Mouse (Mus musculus): ENCODE data around the gene Kif15. TPM values are rescaled to one million over a fixed set of nuclear protein-coding genes. Genes with fewer than 3 reads are reported as not detected.

The Kif15 gene
- polyA plus RNA-seq (2015; fragmentation: Nextera tagmentation; extraction: Ambion mirVana) = 11.4 and 15.9 TPM in 2 replicates

DNA sequence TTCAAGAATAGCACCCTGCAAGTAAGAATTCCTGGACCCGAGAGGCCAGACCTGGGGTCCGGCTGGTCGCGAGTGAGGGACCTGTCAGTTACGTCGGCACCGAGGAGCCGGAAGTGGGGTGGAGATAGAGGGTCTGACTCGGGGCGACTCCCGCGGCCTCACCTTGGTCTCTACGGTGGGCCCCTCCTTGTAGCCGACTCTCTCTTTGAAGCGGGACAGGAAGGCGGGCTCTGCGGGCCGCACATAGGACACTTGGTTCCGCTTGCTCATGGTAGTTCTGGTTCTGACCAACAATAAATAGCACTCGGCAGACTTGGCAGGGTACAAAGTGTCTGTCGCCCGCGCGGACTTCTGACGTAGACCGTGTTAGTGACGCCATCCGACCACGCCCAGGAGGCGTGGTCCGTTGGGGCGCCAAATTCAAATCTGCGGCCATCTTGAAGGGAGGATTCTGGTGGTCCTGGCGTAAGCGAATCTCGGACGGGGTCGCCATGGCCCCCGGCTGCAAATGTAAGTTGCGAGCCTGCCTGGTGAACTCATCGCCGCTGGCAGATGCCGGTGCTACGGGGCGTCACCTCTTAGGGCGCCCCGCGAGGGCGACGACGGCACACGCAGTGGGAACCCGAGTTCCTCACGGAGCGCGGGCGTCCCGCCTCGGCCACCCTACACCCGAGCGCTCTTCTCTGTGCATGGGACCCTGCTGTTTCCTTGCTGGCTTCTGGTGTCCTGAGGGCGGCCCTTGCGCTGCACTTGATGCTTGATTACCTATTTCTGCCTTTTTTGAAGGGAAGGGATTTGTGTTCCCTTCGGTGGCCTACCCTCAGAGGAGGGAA lies at the start of gene Kif15, which contains the start of gene 1110059G10Rik:
TSS of gene Kif15 (plus strand) at position 404 of the 833 bp plus-strand sequence.
TSS of gene 1110059G10Rik (minus strand) at position 358 of the 833 bp plus-strand sequence.
- Histone ChIP-seq H3K4me2 (peak within 1 kb of the TSS; percentile 88), H3K9ac (peak within 1 kb of the TSS; percentile 84), H3K36me3 (peaks cover 14% of the 10 kb centered on the region), H3K27ac (replicated peaks) (peak within 1 kb of the TSS; percentile 78), H3K4me1 (replicated peaks) (peaks cover 15% of the 10 kb centered on the region), H3K27me3 (no peaks in the 10 kb centered on the region), H3K4me3 (peak within 1 kb of the TSS; percentile 79), H3K9me3 (no peaks in the 10 kb centered on the region)
- under 1% methylated on average over 64 of the region's 64 CpGs for WGBS
- ATAC-seq (ENCODE audit: low read depth) = peak; percentile 97

DNA sequence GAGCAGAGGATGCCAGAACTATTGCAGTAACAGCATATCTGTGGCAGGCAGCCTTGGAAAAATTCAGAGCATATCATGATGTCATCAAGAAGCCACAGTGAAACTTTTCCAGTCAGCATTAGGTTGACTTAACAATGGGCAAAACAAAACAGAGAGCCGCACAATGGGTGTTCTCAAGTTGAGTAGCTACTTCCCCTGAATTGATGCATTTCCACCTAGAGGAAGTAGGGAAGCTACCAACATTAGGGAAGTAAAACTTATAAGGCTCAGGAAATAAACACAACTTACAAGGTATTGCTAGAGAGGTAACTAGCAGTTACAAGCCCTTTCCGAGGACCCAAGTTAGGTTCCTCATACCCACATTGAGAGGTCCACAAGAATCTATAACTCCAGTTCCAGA lies 49.8 kb upstream of the Kif15 start:
- no peak overlapping the region for H3K4me3 ChIP-seq

DNA sequence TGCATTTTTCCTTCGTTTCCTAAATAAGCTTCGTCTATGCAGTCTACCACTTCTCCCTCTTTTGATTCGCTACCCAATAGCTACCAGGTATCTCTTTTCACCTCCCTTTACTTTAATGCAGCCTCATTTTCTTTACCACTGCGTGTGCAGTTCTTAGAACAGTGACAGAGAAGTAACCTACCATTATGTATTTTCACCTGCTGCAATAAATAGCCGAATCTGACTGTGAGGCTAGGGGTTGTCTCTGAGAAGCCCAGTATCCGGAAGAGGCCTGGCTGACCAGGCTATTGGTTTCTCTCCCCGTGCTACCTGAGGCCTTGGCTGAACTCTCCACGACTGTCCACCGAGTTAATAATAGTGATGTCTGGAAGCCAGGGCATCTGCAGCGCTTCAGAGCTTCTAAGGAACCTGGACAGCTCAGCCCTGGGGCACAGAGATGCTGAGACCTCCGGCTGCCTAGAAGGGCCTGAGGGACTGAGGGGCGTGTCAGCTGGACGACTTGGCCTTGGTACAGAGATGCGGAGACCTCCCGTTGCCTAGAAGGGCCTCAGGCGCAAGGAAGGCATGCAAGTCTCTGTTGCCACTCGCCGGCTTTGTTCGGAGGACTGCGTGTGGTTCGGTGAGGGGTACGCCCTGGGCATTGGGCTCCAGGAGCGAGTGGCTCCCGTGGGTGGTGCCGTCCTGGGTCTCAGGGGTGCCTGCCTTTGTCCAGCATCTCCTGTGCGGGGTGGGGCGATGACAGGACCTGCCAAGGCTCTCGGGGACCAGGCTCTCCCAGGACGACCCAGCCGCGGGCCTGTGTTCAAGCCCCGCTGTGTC lies 47.9 kb upstream of the Kif15 start:
- Histone ChIP-seq H3K9ac (peak overlapping the region; percentile 80), H3K9me3 (peaks cover 5% of the 10 kb centered on the region; the same call in 1 of the 2 replicates), H3K4me1 (replicated peaks) (peaks cover 10% of the 10 kb centered on the region), H3K27me3 (no peaks in the 10 kb centered on the region), H3K4me2 (peak overlapping the region; percentile 63), H3K36me3 (peaks cover 23% of the 10 kb centered on the region), H3K4me3 (peak overlapping the region; percentile 53), H3K27ac (replicated peaks) (peak overlapping the region; percentile 23; the same call in 1 of the 2 replicates)
- WGBS = 12% methylated on average over 32 of the region's 32 CpGs
- ATAC-seq (ENCODE audit: low read depth) = peak; percentile 99

More for the DNA sequence above, 49.8 kb upstream of the Kif15 start:
- Histone ChIP-seq H3K27ac (replicated peaks) (no peak overlapping the region), H3K9ac (no peak overlapping the region), H3K4me2 (no peak overlapping the region), H3K36me3 (peaks cover 24% of the 10 kb centered on the region), H3K27me3 (no peaks in the 10 kb centered on the region), H3K4me1 (replicated peaks) (peaks cover 10% of the 10 kb centered on the region), H3K9me3 (0 out of 2 replicates have a peak, but pooled peaks cover under 1% of the 10 kb centered on the region)
- WGBS = 94% methylated on average over 2 of the region's 2 CpGs
- ATAC-seq (ENCODE audit: low read depth) = no peak

DNA sequence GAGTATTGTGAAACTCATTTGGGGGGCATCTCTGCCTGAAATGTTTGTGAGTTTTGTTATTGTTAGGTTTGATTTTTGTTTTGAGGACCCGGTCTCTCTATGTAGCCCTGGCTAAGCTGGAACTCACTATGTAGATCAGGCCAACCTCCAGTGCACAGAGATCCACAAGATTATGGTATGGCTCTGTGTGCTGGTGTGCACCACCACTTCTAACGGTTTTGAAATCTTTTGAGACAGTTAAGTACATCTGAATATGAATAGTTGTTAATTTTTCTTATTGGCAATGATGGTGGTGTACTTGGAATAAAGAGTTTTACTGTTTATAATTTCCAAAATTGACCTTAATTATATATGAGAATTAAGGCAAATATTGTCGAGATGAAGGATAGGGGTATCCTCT lies 28.4 kb upstream of the Kif15 start:
- H3K27ac ChIP-seq (replicated peaks) = no peak overlapping the region; the same call in 1 of the 2 replicates
- 23% methylated on average over 3 of the region's 3 CpGs for WGBS
- ATAC-seq (ENCODE audit: low read depth) = peak; percentile 74

DNA sequence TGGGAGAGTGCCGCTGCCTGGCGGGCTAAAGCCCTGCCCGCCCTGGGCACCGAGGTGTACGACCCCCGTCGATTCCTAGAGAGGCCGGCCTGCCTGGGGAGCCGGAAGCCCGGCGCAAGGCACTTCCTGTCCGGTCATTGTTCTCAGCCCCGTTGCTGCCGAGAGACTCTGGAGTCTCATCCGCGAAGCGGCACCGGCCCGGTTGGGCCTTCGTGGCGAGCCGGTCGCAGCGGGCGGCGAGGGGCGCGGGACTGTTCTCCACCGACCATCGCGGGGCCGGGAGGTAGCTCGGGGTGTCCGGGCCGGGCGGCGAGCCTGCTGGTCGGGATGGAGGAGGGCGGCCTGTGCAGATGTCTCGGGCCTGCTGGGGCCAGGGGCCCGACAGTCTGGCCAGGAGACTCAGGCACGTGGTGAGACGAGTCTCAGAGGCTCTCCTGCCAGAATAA lies 27.9 kb upstream of the Kif15 start, which contains the start of gene Zfp105:
TSS of gene Zfp105 (plus strand) at position 137 of the 446 bp plus-strand sequence.
- Histone ChIP-seq H3K4me3 (peak within 1 kb of the TSS; percentile 85), H3K4me2 (peak within 1 kb of the TSS; percentile 65), H3K27ac (replicated peaks) (peak within 1 kb of the TSS; percentile 92), H3K9ac (peak within 1 kb of the TSS; percentile 98), H3K36me3 (peaks cover 32% of the 10 kb centered on the region), H3K9me3 (no peaks in the 10 kb centered on the region), H3K27me3 (peaks cover 23% of the 10 kb centered on the region), H3K4me1 (replicated peaks) (peaks cover 6% of the 10 kb centered on the region)
- ATAC-seq (ENCODE audit: low read depth) = peak; percentile 98
- under 1% methylated on average over 43 of the region's 43 CpGs for WGBS

More for the DNA sequence above, 28.4 kb upstream of the Kif15 start:
- H3K4me3 ChIP-seq = peak overlapping the region; percentile 85
- peak overlapping the region; percentile 98 for H3K9ac ChIP-seq
- peaks cover 27% of the 10 kb centered on the region for H3K36me3 ChIP-seq
- H3K4me2 ChIP-seq = peak overlapping the region; percentile 65
- no peaks in the 10 kb centered on the region for H3K9me3 ChIP-seq
- H3K4me1 ChIP-seq (replicated peaks) = peaks cover 6% of the 10 kb centered on the region
- H3K27me3 ChIP-seq = peaks cover 24% of the 10 kb centered on the region

DNA sequence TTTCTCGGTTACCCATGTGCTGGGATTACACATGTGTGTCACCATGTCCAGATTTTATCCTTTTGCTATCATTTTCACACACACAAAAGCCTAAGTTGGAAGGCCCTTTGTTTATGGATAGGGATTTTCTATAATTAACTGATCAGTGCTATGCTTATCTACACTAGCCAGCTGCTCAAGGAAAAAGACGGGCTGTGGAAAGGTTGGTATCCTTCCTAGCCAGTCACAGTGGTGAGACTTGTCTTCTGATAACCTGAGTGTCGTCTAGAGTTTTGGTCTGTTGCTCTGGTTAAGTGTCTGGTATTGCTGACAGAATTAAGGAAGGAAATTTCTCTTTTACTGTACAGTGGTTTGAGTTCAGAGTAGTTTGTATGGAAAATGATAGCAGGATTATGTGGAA lies 21.9 kb upstream of the Kif15 start:
- Histone ChIP-seq H3K4me1 (replicated peaks) (peaks cover under 1% of the 10 kb centered on the region), H3K4me2 (no peak overlapping the region), H3K27me3 (no peaks in the 10 kb centered on the region), H3K27ac (replicated peaks) (no peak overlapping the region), H3K36me3 (peaks cover 86% of the 10 kb centered on the region), H3K4me3 (no peak overlapping the region), H3K9ac (no peak overlapping the region), H3K9me3 (0 out of 2 replicates have a peak, but pooled peaks cover 4% of the 10 kb centered on the region)
- ATAC-seq (ENCODE audit: low read depth) = no peak
- WGBS = 92% methylated on average over 3 of the region's 3 CpGs

DNA sequence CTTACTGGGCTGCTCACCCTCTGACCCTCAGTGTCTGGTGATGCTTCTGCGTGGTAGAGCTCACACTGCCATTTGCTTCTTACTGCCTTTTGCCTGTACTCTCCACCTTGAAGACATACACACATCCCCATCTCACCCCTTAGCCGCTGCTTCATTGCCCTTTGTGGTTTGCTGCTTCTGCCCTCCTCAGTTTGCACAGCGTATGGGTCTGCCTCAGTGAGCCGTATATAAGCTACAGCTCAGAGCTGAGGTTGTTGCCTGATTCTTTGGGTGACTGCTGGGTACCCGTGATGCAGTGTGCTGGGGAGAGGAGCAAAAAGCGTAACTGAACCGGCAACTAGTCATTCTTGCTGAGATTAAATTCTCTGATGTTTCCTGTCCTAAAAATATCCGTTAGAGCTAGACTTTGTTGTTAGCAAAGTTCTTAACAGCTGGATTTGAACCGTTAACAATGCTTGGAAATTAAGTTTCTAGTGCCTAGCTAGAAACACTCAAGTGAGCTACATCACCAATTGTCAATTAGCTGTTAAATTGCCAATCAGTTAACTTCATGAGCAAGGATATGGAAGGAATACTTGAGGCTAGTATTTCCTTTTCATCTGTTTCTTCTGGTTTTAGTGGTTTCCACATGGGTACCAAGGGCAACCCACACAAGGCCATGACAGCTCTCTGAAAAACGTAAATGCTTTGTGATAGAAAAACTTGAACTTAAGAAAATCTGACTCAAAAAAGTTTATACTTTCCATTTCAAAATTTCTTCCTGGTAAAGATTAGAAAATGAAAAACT lies 47.8 kb downstream of the Kif15 start:
- Histone ChIP-seq H3K27me3 (no peaks in the 10 kb centered on the region), H3K36me3 (peaks cover 21% of the 10 kb centered on the region), H3K9me3 (no peaks in the 10 kb centered on the region), H3K4me2 (no peak overlapping the region), H3K9ac (no peak overlapping the region), H3K4me3 (no peak overlapping the region), H3K4me1 (replicated peaks) (no peaks in the 10 kb centered on the region), H3K27ac (replicated peaks) (no peak overlapping the region)
- no peak for ATAC-seq (ENCODE audit: low read depth)
- WGBS = 90% methylated on average over 10 of the region's 10 CpGs

DNA sequence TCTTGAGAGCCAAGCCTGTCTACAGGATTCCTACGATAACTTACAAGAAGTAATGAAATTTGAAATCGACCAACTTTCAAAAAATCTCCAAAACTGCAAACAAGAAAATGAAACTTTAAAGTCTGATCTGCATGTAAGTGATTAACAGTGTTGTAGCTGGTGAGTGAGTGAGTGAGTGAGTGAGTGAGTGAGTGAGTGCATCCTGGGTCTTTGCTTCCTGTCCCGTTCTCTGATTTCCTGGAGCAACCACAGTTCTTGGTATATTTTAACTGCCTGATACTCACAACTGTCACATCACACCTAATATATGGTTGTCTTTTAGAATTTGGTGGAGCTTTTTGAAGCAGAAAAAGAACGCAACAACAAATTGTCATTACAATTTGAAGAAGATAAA lies 48.3 kb downstream of the Kif15 start:
- Histone ChIP-seq H3K9me3 (no peaks in the 10 kb centered on the region), H3K36me3 (peaks cover 25% of the 10 kb centered on the region), H3K4me3 (no peak overlapping the region), H3K9ac (no peak overlapping the region), H3K4me2 (no peak overlapping the region), H3K4me1 (replicated peaks) (no peaks in the 10 kb centered on the region), H3K27me3 (no peaks in the 10 kb centered on the region), H3K27ac (replicated peaks) (no peak overlapping the region)
- 93% methylated on average over 4 of the region's 4 CpGs for WGBS
- ATAC-seq (ENCODE audit: low read depth) = no peak

DNA sequence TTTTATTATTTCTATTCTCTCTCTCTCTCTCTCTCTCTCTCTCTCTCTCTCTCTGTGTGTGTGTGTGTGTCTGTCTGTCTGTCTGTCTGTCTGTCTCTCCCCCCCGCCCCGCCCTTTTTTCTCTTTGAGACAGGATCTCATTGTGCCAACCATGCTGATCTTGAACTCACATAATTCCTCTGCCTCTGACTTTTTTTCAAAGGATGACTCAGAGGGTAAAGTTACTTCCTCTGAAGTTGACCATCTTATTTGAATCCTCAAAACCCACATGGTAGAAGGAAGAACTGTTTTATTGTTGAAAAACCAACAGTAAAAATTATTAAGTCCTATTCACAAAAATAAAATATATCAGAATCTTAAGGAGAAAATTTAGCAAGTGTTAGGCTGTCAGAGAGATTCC lies 53.9 kb downstream of the Kif15 start:
- Histone ChIP-seq H3K9ac (no peak overlapping the region), H3K27ac (replicated peaks) (no peak overlapping the region), H3K4me3 (no peak overlapping the region), H3K9me3 (no peaks in the 10 kb centered on the region), H3K36me3 (peaks cover 22% of the 10 kb centered on the region; the same call in 1 of the 2 replicates), H3K4me1 (replicated peaks) (no peaks in the 10 kb centered on the region), H3K27me3 (no peaks in the 10 kb centered on the region), H3K4me2 (no peak overlapping the region)
- no peak for ATAC-seq (ENCODE audit: low read depth)
- WGBS = no CpG with 5 or more reads among the region's 2 CpGs

DNA sequence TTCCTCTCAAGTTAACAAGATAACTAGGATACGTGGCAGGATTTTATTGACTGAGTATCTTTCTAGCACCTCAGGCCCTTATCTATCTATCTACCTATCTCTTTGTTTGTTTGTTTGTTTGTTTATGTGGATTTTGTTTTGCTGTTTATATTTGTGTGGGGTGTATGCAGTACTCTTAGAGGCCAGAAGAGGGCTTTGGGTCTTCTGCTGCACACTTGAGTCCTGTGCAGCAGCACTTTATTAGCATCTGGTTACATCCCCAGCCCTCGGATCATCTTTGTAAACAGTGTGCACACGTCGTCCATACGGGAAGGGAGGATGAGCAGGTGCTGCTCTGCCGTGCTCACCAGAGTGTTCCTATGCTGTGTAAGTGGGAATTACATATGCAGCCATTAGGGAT lies 55.2 kb downstream of the Kif15 start:
- ATAC-seq (ENCODE audit: low read depth) = 0 out of 2 replicates have a peak, but pooled peaks have one; percentile 43
- no peak overlapping the region for H3K27ac ChIP-seq (replicated peaks)
- H3K9ac ChIP-seq = no peak overlapping the region
- H3K4me2 ChIP-seq = no peak overlapping the region
- H3K4me1 ChIP-seq (replicated peaks) = no peaks in the 10 kb centered on the region
- H3K27me3 ChIP-seq = no peaks in the 10 kb centered on the region
- H3K9me3 ChIP-seq = no peaks in the 10 kb centered on the region
- no peak overlapping the region for H3K4me3 ChIP-seq
- H3K36me3 ChIP-seq = peaks cover 23% of the 10 kb centered on the region; the same call in 1 of the 2 replicates
- WGBS = 80% methylated on average over 6 of the region's 6 CpGs

DNA sequence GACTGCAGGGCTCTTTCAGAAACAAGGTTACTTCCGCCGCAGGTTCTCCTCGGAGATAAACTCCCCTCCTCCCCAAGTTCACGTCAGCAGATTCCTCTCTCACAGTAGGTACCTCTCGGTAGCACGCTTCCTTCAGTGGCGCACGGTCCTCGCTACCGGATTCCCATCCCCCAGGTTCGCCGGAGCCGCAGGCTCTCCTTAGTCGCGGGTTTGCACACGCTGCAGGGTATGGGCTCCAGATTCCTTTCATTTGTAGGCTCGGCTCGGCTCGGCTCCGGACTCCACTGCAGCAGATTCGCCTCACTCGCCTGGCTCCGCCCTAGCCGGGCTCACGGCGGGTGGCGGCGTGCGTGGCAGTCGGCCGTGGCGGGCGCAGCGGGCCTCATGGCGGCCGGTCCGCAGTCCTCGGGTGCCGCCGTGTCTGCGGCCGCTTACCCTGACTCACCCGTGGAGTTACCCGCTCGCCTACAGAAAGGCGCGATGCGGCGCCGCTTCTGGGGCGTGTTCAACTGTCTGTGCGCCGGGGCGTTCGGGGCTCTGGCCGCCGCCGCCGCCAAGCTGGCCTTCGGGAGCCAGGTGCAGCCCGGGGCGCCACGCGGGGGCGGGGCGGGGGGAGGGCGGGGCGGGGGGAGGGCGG lies 70.3 kb downstream of the Kif15 start, which contains the start of gene Tmem42:
TSS of gene Tmem42 (plus strand) at position 332 of the 637 bp plus-strand sequence.
- peak within 1 kb of the TSS; percentile 95 for H3K27ac ChIP-seq (replicated peaks)
- WGBS = under 1% methylated on average over 43 of the region's 69 CpGs
- peak within 1 kb of the TSS; percentile 82 for H3K9ac ChIP-seq
- H3K9me3 ChIP-seq = no peaks in the 10 kb centered on the region
- peak; percentile 96 for ATAC-seq (ENCODE audit: low read depth)
- H3K4me1 ChIP-seq (replicated peaks) = peaks cover 42% of the 10 kb centered on the region
- peak within 1 kb of the TSS; percentile 73 for H3K4me3 ChIP-seq
- H3K27me3 ChIP-seq = no peaks in the 10 kb centered on the region
- no peaks in the 10 kb centered on the region for H3K36me3 ChIP-seq
- H3K4me2 ChIP-seq = peak within 1 kb of the TSS; percentile 67

Measured in neural tube, embryonic 13.5 days (tissue).